Mouse (Mus musculus) monocyte, adult 5-6 weeks (primary cell): ENCODE measurements at regions not wholly inside any gene's neighbourhood (a gene's known extent, or its start where the extent isn't known, plus 50 kb on each side); places are given as distances from the start of the nearest gene placed in this dataset.

Source experiments
- ATAC-seq: fragments of 153-309, 156-312 bp; replicated peaks from 2 replicates; pipeline ENCODE4 v1.8.0; 2017; ENCODE audit warnings: mild to moderate bottlenecking; ENCODE audit not compliant: low TSS enrichment, insufficient number of reproducible peaks, severe bottlenecking, poor library complexity, low FRiP score

- ATAC-seq, result no peak
Observed at GRCm38 (mm10) chr10:126452057-126452622, 449.0 kb downstream of the Atp23 start.

- no peak for ATAC-seq
Observed at GRCm38 (mm10) chr10:126431222-126431621, 465.3 kb downstream of the Lrig3 start.

DNA sequence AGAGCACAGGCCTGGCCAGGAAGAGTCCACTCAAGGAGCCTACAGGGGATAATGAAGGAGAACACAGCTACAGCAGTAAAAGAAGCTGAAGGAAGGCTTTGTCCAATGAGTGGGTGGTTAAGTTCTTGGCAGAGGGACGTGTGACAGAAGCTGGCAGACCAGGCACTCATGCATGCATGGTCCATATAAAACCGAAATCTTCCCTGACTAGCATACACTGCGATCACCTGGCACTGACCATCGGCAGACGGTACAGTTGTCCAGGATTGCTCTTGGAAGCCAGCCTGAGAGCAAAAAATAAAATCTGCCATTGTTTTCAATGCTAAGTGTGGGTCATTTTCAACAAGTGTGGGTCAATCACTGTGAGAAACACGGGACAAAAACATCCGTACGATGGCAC is 464.4 kb downstream of the Lrig3 start:
- no peak for ATAC-seq

DNA sequence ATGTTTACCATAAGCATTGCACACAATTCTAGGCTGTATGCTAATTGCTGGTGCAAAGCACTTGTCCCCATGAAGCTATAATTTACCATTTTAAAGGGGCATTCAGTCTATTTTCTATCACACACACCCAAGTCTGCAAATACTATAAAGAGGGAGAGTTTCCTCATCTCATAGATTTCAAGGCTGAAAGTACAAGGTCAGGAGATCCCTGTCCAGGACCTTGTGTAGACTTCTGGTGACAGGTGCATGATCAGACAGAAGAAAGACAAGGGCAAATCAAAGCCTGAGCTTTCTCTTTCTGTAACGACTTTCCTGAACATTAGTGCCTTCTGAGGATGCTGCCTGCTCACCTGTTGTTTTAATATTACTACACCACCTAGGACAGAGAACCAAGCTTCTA is 463.5 kb downstream of the Lrig3 start:
- ATAC-seq, result no peak

GRCm38 (mm10) chr10:126422066-126422465 is 456.1 kb downstream of the Lrig3 start:
- no peak for ATAC-seq

DNA sequence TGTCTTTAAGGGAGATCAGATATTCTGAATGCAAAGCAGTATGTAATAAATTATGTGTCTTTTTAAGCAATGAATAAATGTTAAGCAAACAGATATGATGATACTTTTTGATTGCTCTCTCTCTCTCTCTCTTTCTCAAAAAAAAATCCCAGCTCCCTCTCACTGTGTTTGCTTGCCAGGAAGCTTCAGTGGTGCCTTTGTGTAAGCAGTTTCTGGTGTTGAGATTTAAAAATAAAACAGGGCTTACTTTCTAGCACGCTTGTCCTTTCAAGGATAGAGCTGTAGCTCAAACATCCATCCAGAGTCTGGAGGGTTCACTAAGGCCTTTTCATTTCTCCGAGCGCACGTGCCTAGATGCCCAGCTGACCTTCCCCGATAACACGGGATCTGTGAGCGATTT is 447.8 kb downstream of the Lrig3 start:
- no peak for ATAC-seq

- no peak for ATAC-seq
Observed at GRCm38 (mm10) chr10:126392235-126392634, 426.3 kb downstream of the Lrig3 start.

DNA sequence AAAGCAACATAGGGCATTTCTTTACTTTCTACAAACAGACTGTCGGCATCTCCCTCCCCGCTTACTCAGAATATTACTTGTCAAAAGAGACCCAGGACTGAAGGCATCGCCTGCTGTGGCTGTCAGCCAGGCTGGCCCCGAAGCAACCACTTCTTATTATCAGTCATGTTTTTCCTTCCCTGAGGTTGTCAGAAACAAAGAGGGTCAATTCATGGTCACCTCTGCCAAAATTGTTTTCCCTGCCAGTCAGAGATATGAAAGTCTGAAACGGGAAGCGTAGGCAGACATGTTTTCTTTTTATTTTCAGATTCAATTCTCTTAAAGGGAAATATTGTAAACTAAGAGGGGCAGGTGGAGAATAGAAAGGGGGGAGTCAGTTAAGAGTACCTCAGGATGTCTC is 425.8 kb downstream of the Lrig3 start:
- ATAC-seq, result no peak

- ATAC-seq, result no peak
Observed at GRCm38 (mm10) chr10:126386430-126386829, 420.5 kb downstream of the Lrig3 start.

DNA sequence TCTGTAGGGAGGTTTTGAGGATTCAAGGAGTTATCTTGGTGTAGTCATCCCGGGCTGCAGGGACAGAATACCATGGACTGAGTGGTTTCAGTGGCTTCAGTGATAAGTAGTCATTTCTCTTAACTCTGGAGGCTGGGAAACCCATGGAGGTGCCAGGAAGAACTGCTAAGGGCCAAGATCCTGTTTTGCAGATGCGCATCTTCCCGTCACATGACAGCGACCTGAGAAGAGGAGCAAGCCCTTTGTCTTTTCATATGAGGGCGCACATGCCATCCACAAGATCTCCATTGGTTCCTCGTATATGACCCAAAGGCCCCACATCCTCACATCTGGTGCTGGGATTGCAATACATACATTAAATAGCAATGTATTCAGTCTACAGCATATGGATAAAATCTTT is 419.7 kb downstream of the Lrig3 start:
- ATAC-seq, result no peak

GRCm38 (mm10) chr10:126380381-126380780 is 414.4 kb downstream of the Lrig3 start:
- no peak for ATAC-seq

DNA sequence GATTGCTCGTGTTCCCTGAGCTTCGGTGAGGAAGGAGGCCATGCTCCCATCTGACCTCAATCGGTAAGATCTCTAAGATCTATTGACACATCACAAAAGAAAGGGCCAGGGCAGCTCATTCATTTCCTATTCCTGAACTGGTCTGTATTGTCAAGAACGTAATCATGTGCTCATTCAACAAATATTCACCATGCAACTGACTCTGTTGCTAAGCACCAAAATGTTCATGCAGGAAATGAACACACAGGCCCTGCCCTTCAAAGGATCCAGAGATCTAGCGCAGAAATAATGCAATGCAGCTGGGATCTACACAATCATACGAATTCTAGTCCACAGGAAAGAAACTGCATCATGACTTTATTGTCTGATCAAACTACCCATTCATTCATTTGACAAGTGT is 413.3 kb downstream of the Lrig3 start:
- ATAC-seq, result no peak

DNA sequence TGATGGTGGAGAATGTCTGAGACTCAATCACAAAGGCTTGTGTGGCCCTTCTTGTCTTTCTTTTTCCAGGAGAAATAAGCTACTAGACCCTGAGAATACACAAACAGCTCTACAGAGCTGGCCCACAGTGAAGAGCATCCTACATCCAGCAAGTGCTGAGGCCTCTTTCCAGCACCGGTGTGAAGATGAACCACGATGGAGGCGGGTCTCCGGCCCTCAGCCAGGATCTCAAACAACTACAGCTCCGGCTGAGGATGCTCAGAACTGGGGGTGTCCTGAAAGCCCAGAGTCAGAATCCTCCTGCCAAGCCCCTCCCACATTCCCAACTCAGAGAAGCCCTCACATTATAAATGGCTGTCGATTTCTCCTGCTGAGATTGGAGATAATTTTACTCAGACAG is 407.9 kb downstream of the Lrig3 start:
- ATAC-seq, result no peak

DNA sequence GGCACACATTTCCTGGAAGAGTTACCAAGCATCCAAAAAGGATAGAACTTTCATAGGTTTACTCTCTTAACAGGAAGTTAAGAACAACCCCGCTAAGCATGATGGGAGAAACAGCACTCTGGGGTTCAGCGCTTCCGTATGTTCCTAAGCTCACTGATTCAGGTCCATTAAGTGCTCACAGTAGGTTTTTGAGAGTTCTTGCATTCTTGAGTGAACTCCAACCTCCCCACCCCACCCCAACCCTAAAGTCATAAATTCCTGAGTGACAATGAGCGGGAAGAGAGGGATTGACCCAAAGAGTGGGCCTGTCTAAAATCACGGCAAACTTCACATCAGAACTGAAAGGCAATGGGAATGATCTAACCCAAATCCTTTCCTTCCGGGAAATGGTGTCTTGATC is 405.9 kb downstream of the Lrig3 start:
- ATAC-seq, result no peak

DNA sequence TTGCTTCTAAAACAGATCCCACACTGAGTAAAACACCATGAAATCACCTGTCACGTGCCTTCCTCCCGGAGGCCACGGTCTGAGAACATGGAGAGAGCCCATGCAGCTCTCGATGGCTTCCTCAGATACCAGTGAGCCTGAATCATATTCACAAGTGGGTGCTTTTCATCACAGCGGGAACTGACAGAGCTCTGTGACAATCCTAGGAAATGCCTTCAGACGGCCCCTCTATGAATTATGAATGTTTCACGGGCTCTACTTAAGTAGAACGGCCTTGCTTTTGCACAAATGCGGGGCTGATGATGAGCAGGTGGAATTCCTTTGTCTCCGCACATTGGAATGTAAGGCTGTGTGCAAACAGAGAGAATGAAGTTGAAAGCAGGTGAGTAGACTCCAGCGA is 383.1 kb downstream of the Lrig3 start:
- ATAC-seq, result no peak

- ATAC-seq, result no peak
Observed at GRCm38 (mm10) chr10:126337426-126337825, 371.5 kb downstream of the Lrig3 start.

DNA sequence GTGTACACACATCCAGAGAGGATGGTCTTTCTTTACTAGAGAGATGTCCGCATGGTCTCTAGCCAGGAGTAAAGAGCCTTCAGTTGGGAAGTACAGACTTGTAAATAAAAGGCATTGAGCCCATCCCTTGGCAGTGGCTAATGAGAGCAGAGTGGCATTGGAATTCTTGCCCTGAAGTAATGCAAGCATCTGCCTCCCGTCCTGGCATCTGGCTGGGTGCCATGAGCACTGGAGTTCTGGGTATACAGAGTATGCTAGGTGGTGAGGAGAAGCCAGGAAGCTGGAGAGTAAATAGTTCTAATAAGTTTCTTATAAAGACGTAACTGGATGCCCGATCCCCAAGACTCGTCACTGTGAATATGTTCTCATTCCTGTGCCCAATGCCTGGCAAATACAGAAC is 367.8 kb downstream of the Lrig3 start:
- ATAC-seq, result no peak

- no peak for ATAC-seq
Observed at GRCm38 (mm10) chr10:126330305-126330969, 364.5 kb downstream of the Lrig3 start.

DNA sequence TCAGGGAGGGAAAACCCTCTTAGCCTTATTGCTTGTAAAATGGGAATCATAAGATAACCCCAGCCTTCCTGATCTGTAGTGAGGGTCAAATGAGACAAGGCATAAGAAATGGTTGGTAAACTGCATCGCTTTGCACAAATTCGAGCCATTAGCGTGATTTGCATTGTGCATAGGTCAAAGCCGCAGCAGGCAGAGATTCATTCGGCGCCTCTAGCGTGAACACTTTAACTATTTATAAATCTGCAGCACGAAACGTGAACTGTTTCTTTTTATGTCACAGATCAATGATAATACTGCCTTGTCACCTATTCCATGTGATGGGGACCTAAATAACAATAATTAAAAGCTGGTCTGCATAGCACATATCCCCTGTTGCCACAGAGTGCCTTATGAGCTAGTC is 354.9 kb downstream of the Lrig3 start:
- no peak for ATAC-seq

- ATAC-seq, result no peak
Observed at GRCm38 (mm10) chr10:126319795-126320194, 353.8 kb downstream of the Lrig3 start.

DNA sequence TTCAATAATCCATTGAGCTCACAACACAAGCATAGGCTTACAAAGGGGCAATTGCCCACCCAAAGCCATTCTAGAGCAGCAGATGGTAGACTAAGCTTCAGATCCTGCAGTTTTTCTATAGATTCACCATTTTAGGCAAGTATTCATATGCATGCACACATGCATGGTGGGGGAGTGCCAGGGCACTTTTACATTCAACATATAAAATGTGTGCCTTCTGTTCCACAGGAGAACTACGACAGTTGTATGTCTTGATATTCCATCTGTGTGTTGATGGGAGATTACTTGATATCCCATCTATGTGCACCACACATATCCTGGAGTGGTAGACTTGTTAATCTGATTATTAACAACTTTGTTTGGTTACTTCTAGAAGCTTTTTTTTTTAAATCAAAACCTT is 334.0 kb downstream of the Lrig3 start:
- no peak for ATAC-seq
